ENCODE assay signal across 20 mouse cellular contexts in the genomic region with DNA sequence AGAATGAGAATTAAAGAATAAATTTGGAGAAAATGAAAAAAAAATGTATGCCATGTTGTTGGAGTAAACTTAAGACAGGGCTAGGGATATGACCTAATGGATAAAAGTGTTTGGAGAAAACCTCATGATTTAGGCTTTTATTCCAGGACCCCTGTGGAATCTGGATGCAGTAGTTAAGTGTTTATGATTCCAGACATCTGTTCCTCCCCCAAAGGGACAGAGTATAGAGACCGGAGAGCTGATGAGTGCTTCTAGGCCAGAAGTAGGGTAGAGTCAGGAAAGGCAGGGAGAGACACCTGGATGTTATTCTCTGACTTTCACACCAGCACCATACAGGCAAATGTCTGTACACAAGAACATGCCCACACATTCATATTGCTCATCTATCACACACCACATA. TPM values are rescaled to one million over a fixed set of nuclear protein-coding genes. Genes with fewer than 3 reads are reported as not detected.
DNase-seq lines count a peak whose midpoint lies in the region; ATAC-seq lines count a peak whose summit lies in the region.
"Had no signal": no experiment of that assay in that cellular context is flagged by ENCODE, and none has a peak within 500 bp of the region (broad histone marks: within the 10 kb centered on the region; RNA-seq: fewer than 3 reads in every experiment).

No protein-coding gene starts in this region.

- no peak overlapping the region for H3K4me2 ChIP-seq in intestine, embryonic 15.5 days (replicated peaks)
- no peak overlapping the region for H3K4me2 ChIP-seq in intestine, embryonic 16.5 days (ENCODE audit: low read depth, low read length)
- H3K4me2 ChIP-seq in lung, embryonic 16.5 days (ENCODE audit: low read depth, low read length), result no peak overlapping the region
- no peak overlapping the region for H3K4me2 ChIP-seq in stomach, embryonic 16.5 days (ENCODE audit: low read depth, low read length)
- H3K4me2 ChIP-seq: embryonic facial prominence, embryonic 15.5 days; heart, embryonic 13.5 days had no signal

- no peaks in the 10 kb centered on the region for H3K27me3 ChIP-seq in intestine, embryonic 15.5 days (replicated peaks)
- no peaks in the 10 kb centered on the region for H3K27me3 ChIP-seq in intestine, embryonic 16.5 days (replicated peaks; ENCODE audit: control insufficient read depth, insufficient read depth, low read length)
- H3K27me3 ChIP-seq in lung, embryonic 16.5 days (ENCODE audit: control insufficient read depth, insufficient read depth, low read depth, low read length), result no peaks in the 10 kb centered on the region
- no peaks in the 10 kb centered on the region for H3K27me3 ChIP-seq in stomach, embryonic 16.5 days (ENCODE audit: control insufficient read depth, insufficient read depth, low read length)
- H3K27me3 ChIP-seq: embryonic facial prominence, embryonic 15.5 days; heart, embryonic 13.5 days had no signal

- no peak overlapping the region for H3K9ac ChIP-seq in intestine, embryonic 15.5 days
- no peak overlapping the region for H3K9ac ChIP-seq in intestine, embryonic 16.5 days (ENCODE audit: low read depth, low read length)
- no peak overlapping the region for H3K9ac ChIP-seq in lung, embryonic 16.5 days (ENCODE audit: low read length)
- no peak overlapping the region for H3K9ac ChIP-seq in stomach, embryonic 16.5 days (ENCODE audit: low read length)
- H3K9ac ChIP-seq: embryonic facial prominence, embryonic 15.5 days; heart, embryonic 13.5 days had no signal

- H3K27ac ChIP-seq in intestine, embryonic 15.5 days, result no peak overlapping the region
- no peak overlapping the region for H3K27ac ChIP-seq in intestine, embryonic 16.5 days (ENCODE audit: low read length)
- H3K27ac ChIP-seq in lung, embryonic 16.5 days (ENCODE audit: low read length), result no peak overlapping the region
- H3K27ac ChIP-seq in stomach, embryonic 16.5 days (ENCODE audit: low read length), result peak overlapping the region; percentile 41; the same call in 1 of the 2 replicates
- H3K27ac ChIP-seq: embryonic facial prominence, embryonic 15.5 days; forebrain, embryonic 10.5 days; gastrocnemius, adult 2 months; heart, embryonic 13.5 days had no signal

- WGBS in intestine, embryonic 15.5 days, result 36% methylated on average over 1 of the region's 1 CpGs
- WGBS in intestine, embryonic 16.5 days, result 73% methylated on average over 1 of the region's 1 CpGs
- 45% methylated on average over 1 of the region's 1 CpGs for WGBS in lung, embryonic 16.5 days
- WGBS in stomach, embryonic 16.5 days, result 44% methylated on average over 1 of the region's 1 CpGs

- H3K4me1 ChIP-seq in intestine, embryonic 15.5 days (replicated peaks), result no peaks in the 10 kb centered on the region
- H3K4me1 ChIP-seq in intestine, embryonic 16.5 days (ENCODE audit: control insufficient read depth, insufficient read depth, low read length), result no peaks in the 10 kb centered on the region
- H3K4me1 ChIP-seq in lung, embryonic 16.5 days (replicated peaks; ENCODE audit: control insufficient read depth, insufficient read depth, low read length), result 0 out of 2 replicates have a peak, but pooled peaks cover 3% of the 10 kb centered on the region
- H3K4me1 ChIP-seq in stomach, embryonic 16.5 days (ENCODE audit: control insufficient read depth, insufficient read depth, low read length), result no peaks in the 10 kb centered on the region
- H3K4me1 ChIP-seq: embryonic facial prominence, embryonic 15.5 days; forebrain, embryonic 10.5 days; heart, embryonic 13.5 days had no signal

- H3K36me3 ChIP-seq in intestine, embryonic 15.5 days, result no peaks in the 10 kb centered on the region
- no peaks in the 10 kb centered on the region for H3K36me3 ChIP-seq in intestine, embryonic 16.5 days (ENCODE audit: control insufficient read depth, insufficient read depth, low read length)
- no peaks in the 10 kb centered on the region for H3K36me3 ChIP-seq in lung, embryonic 16.5 days (ENCODE audit: control insufficient read depth, insufficient read depth, low read length)
- no peaks in the 10 kb centered on the region for H3K36me3 ChIP-seq in stomach, embryonic 16.5 days (ENCODE audit: control insufficient read depth, insufficient read depth, low read length)
- H3K36me3 ChIP-seq: embryonic facial prominence, embryonic 15.5 days; forebrain, embryonic 10.5 days; heart, embryonic 13.5 days had no signal

- peak; percentile 17; the same call in 1 of the 2 replicates for ATAC-seq in intestine, embryonic 15.5 days
- ATAC-seq in intestine, embryonic 16.5 days, result no peak
- ATAC-seq in lung, embryonic 16.5 days (ENCODE audit: low read depth), result peak; percentile 76
- ATAC-seq in stomach, embryonic 16.5 days (ENCODE audit: insufficient read depth, low FRiP score), result peak; percentile 10; the same call in 1 of the 2 replicates
- ATAC-seq: forebrain, embryonic 14.5 days had no signal

- no peaks in the 10 kb centered on the region for H3K9me3 ChIP-seq in intestine, embryonic 15.5 days
- no peaks in the 10 kb centered on the region for H3K9me3 ChIP-seq in intestine, embryonic 16.5 days (ENCODE audit: control insufficient read depth, low read length)
- H3K9me3 ChIP-seq in lung, embryonic 16.5 days (ENCODE audit: control insufficient read depth, low read length), result no peaks in the 10 kb centered on the region
- H3K9me3 ChIP-seq in stomach, embryonic 16.5 days (replicated peaks; ENCODE audit: control insufficient read depth, low read length), result no peaks in the 10 kb centered on the region
- H3K9me3 ChIP-seq: embryonic facial prominence, embryonic 15.5 days; forebrain, embryonic 10.5 days had no signal

- H3K4me3 ChIP-seq in intestine, embryonic 15.5 days (replicated peaks), result no peak overlapping the region
- H3K4me3 ChIP-seq in intestine, embryonic 16.5 days (ENCODE audit: low read length), result no peak overlapping the region
- H3K4me3 ChIP-seq in lung, embryonic 16.5 days (ENCODE audit: low read length), result no peak overlapping the region
- no peak overlapping the region for H3K4me3 ChIP-seq in stomach, embryonic 16.5 days (replicated peaks; ENCODE audit: low read length)
- H3K4me3 ChIP-seq: embryonic facial prominence, embryonic 15.5 days; erythroblast, embryonic 14.5 days; forebrain, embryonic 10.5 days; gastrocnemius, adult 2 months; heart, embryonic 13.5 days had no signal

- DNase-seq in lung, postnatal 10 days, result no peak
- DNase-seq in hindlimb bud, embryonic 11.5 days (ENCODE audit: extremely low spot score, low read depth, low spot score), result peak; percentile 24
- DNase-seq in thymus, postnatal 36 days, result no peak
- DNase-seq: adrenal gland, postnatal 10 days; cerebellum, adult 11 months; cerebellum, adult 8-10 months; cerebellum, postnatal 14 days; gastrocnemius, adult 2 months; gastrocnemius, postnatal 25 days; heart, adult 11 months; heart, postnatal 36 days had no signal

RNA-seq across cellular contexts. Expression of a gene that starts 52.0 kb away (rescaled TPM):
- 0.14 and 0.24 TPM in 2 replicates for polyA plus RNA-seq in intestine, embryonic 15.5 days (2015; fragmentation: Nextera tagmentation; extraction: Ambion mirVana)
- polyA plus RNA-seq in intestine, embryonic 16.5 days (2015; fragmentation: Nextera tagmentation; extraction: Ambion mirVana), result 0.11 TPM in 1 of 2 replicates, not detected in the other
- 0.10 and 0.14 TPM in 2 replicates for polyA plus RNA-seq in lung, embryonic 16.5 days (2015; fragmentation: Nextera tagmentation; extraction: Ambion mirVana)
- 0.17 and 0.37 TPM in 2 replicates for polyA plus RNA-seq in stomach, embryonic 16.5 days (2015; fragmentation: Nextera tagmentation; extraction: Ambion mirVana)
- polyA plus RNA-seq: embryonic facial prominence, embryonic 15.5 days; erythroblast, embryonic 14.5 days had no signal
